Mouse (Mus musculus): ENCODE measurements at regions not wholly inside any gene's neighbourhood (a gene's known extent, or its start where the extent isn't known, plus 50 kb on each side); places are given as distances from the start of the nearest gene placed in this dataset.

DNA sequence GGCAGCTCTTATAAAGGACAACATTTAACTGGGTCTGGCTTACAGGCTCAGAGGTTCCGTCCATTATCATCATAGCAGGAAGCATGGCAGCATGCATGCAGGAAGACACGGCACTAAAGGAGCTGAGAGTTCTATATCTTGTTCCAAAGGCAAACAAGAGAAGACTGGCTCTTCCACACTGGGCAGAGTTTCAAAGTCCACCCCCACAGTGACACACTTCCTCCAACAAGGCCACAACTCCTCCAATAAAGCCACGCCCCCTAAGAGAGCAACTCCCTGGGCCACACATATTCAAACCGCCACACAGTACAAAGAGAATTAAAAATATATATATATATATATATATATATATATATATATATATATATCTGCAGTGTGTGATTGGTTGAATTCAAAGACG is 105.8 kb upstream of the Spata13 start:
- TF ChIP-seq CTCF (IDR thresholded peaks at IDR 0.05 in 2 of 3, conservative IDR thresholded peaks at IDR 0.05 in 1 of 3; ENCODE audit: control insufficient read depth in 1 of 3, insufficient read depth in 1 of 3, low read depth in 2 of 3, low read length in 3 of 3, poor library complexity in 1 of 3, severe bottlenecking in 1 of 3) = no peak
- TF ChIP-seq ZC3H11A (IDR thresholded peaks at IDR 0.05; ENCODE audit: low read depth, low read length) = no peak
- no peak for TF ChIP-seq ELF1 (IDR thresholded peaks at IDR 0.05; ENCODE audit: low read depth, low read length)
- TF ChIP-seq EP300 (IDR thresholded peaks at IDR 0.05; ENCODE audit: low read depth in 1 of 2, low read length in 2 of 2) = no peak
- TF ChIP-seq POLR2A (IDR thresholded peaks at IDR 0.05; ENCODE audit: control insufficient read depth in 1 of 2, insufficient read depth in 1 of 2, low read depth in 1 of 2, low read length in 2 of 2, poor library complexity in 1 of 2) = 0 out of 4 replicates have a peak, but pooled peaks of 1 of the 2 experiments have one; percentile 38
- peak; percentile 34; the same call in 1 of the 2 replicates for TF ChIP-seq NELFE (IDR thresholded peaks at IDR 0.05; ENCODE audit: low read depth, low read length)
- TF ChIP-seq MXI1 (IDR thresholded peaks at IDR 0.05; ENCODE audit: low read depth, low read length) = 0 out of 2 replicates have a peak, but pooled peaks have one; percentile 10
- TF ChIP-seq TBP (IDR thresholded peaks at IDR 0.05; ENCODE audit: low read depth, low read length) = 0 out of 2 replicates have a peak, but pooled peaks have one; percentile 31
- no peak for TF ChIP-seq MAX (IDR thresholded peaks at IDR 0.05; ENCODE audit: low read length)

Data from MEL (cell line).